Mouse (Mus musculus) bone marrow macrophage, adult 2 months (primary cell): ENCODE data around the gene Borcs5.

Experiments used
- CTCF ChIP-seq: IDR thresholded peaks from 2 replicates; pipeline ENCODE4 v1.5.1; 2012; ENCODE audit warnings: low read depth, mild to moderate bottlenecking, low read length, moderate library complexity
- POLR2A ChIP-seq: IDR thresholded peaks from 2 replicates; pipeline ENCODE4 v1.6.1; 2012; ENCODE audit warnings: mild to moderate bottlenecking, low read depth, low read length, borderline replicate concordance

- TF ChIP-seq POLR2A = no peak
- TF ChIP-seq CTCF = no peak
Observed at GRCm38 (mm10) chr6:134646835-134647234, 7.5 kb downstream of the Borcs5 start.
